In genomic region chr17:35897644-35898573, GRCm38 (mm10) we compare ENCODE assay signal across 8 mouse cellular contexts. TPM values are rescaled to one million over a fixed set of nuclear protein-coding genes. Genes with fewer than 3 reads are reported as not detected.
DNase-seq lines count a peak whose midpoint lies in the region; ATAC-seq lines count a peak whose summit lies in the region.

No protein-coding gene starts in this region.

- peak overlapping the region; percentile 88 for H3K27ac ChIP-seq in embryonic facial prominence, embryonic 12.5 days
- H3K27ac ChIP-seq in intestine, embryonic 15.5 days = peak overlapping the region; percentile 10; the same call in 1 of the 2 replicates
- no peak overlapping the region for H3K27ac ChIP-seq in midbrain, embryonic 11.5 days (ENCODE audit: low read depth, low read length)

- H3K4me1 ChIP-seq in embryonic facial prominence, embryonic 12.5 days = peaks cover 16% of the 10 kb centered on the region; the same call in 1 of the 2 replicates
- peaks cover 14% of the 10 kb centered on the region; the same call in 1 of the 2 replicates for H3K4me1 ChIP-seq in intestine, embryonic 15.5 days (replicated peaks)
- peaks cover 7% of the 10 kb centered on the region for H3K4me1 ChIP-seq in midbrain, embryonic 11.5 days (ENCODE audit: control insufficient read depth, insufficient read depth, low read length)

- no peaks in the 10 kb centered on the region for H3K9me3 ChIP-seq in embryonic facial prominence, embryonic 12.5 days
- H3K9me3 ChIP-seq in intestine, embryonic 15.5 days = no peaks in the 10 kb centered on the region
- no peaks in the 10 kb centered on the region for H3K9me3 ChIP-seq in midbrain, embryonic 11.5 days (ENCODE audit: control insufficient read depth, low read length)

- 44% methylated on average over 23 of the region's 23 CpGs for WGBS in embryonic facial prominence, embryonic 12.5 days
- 35% methylated on average over 23 of the region's 23 CpGs for WGBS in intestine, embryonic 15.5 days
- 48% methylated on average over 23 of the region's 23 CpGs for WGBS in midbrain, embryonic 11.5 days

- H3K36me3 ChIP-seq in embryonic facial prominence, embryonic 12.5 days = peaks cover 59% of the 10 kb centered on the region
- peaks cover 7% of the 10 kb centered on the region for H3K36me3 ChIP-seq in intestine, embryonic 15.5 days
- H3K36me3 ChIP-seq in midbrain, embryonic 11.5 days (ENCODE audit: control insufficient read depth, insufficient read depth, low read length) = peaks cover 12% of the 10 kb centered on the region

- DNase-seq in cerebellum, adult 8-10 months = no peak
- DNase-seq in B cell, adult 2 months = peak; percentile 21 to 32
- DNase-seq in midbrain, embryonic 11.5 days (ENCODE audit: low spot score, missing footprints) = no peak
- DNase-seq in gastrocnemius, adult 18-20 months (ENCODE audit: low spot score) = no peak
- no peak for DNase-seq in urinary bladder, adult 18-20 months (ENCODE audit: low spot score in 2 of 2)

- peak overlapping the region; percentile 78; the same call in 1 of the 2 replicates for H3K4me3 ChIP-seq in embryonic facial prominence, embryonic 12.5 days
- H3K4me3 ChIP-seq in intestine, embryonic 15.5 days (replicated peaks) = peak overlapping the region; percentile 90
- H3K4me3 ChIP-seq in midbrain, embryonic 11.5 days (ENCODE audit: low read depth, low read length) = peak overlapping the region; percentile 73

- H3K27me3 ChIP-seq in embryonic facial prominence, embryonic 12.5 days = no peaks in the 10 kb centered on the region
- no peaks in the 10 kb centered on the region for H3K27me3 ChIP-seq in intestine, embryonic 15.5 days (replicated peaks)
- H3K27me3 ChIP-seq in midbrain, embryonic 11.5 days (ENCODE audit: control insufficient read depth, insufficient read depth, low read length) = no peaks in the 10 kb centered on the region

- ATAC-seq in cerebellum, adult (ENCODE audit: insufficient number of reproducible peaks, low FRiP score, low TSS enrichment) = peak; percentile 27
- no peak for ATAC-seq in embryonic facial prominence, embryonic 12.5 days (ENCODE audit: insufficient number of reproducible peaks, insufficient read depth, low FRiP score, low TSS enrichment)
- peak; percentile 60 for ATAC-seq in intestine, embryonic 15.5 days
- peak; percentile 57 for ATAC-seq in midbrain, embryonic 11.5 days (ENCODE audit: low FRiP score)

- H3K9ac ChIP-seq in embryonic facial prominence, embryonic 12.5 days = peak overlapping the region; percentile 80; the same call in 1 of the 2 replicates
- peak overlapping the region; percentile 79; the same call in 1 of the 2 replicates for H3K9ac ChIP-seq in intestine, embryonic 15.5 days
- H3K9ac ChIP-seq in midbrain, embryonic 11.5 days (ENCODE audit: low read length) = peak overlapping the region; percentile 83; the same call in 1 of the 2 replicates

- H3K4me2 ChIP-seq in embryonic facial prominence, embryonic 12.5 days (replicated peaks) = peak overlapping the region; percentile 95
- H3K4me2 ChIP-seq in intestine, embryonic 15.5 days (replicated peaks) = peak overlapping the region; percentile 93
- H3K4me2 ChIP-seq in midbrain, embryonic 11.5 days = peak overlapping the region; percentile 100

RNA-seq across cellular contexts. Expression of gene 2310061I04Rik, which starts 0.7 kb away (rescaled TPM):
- 24.0 and 24.3 TPM in 2 replicates for polyA plus RNA-seq in embryonic facial prominence, embryonic 12.5 days (2016; fragmentation: Nextera tagmentation; extraction: Ambion mirVana)
- 25.5 and 31.9 TPM in 2 replicates for polyA plus RNA-seq in intestine, embryonic 15.5 days (2015; fragmentation: Nextera tagmentation; extraction: Ambion mirVana)
- polyA plus RNA-seq in midbrain, embryonic 11.5 days (2014; fragmentation: Nextera tagmentation; extraction: Ambion mirVana) = 22.7 and 23.3 TPM in 2 replicates
- 10 to 100 TPM; 78.6 to 79.3 TPM for total RNA-seq in gastrocnemius, adult 18-20 months (2021)

RNA-seq across cellular contexts. Expression of gene Atat1, which starts 12.0 kb away (rescaled TPM):
- 165 and 172 TPM in 2 replicates for polyA plus RNA-seq in embryonic facial prominence, embryonic 12.5 days (2016; fragmentation: Nextera tagmentation; extraction: Ambion mirVana)
- 47.2 and 47.7 TPM in 2 replicates for polyA plus RNA-seq in intestine, embryonic 15.5 days (2015; fragmentation: Nextera tagmentation; extraction: Ambion mirVana)
- polyA plus RNA-seq in midbrain, embryonic 11.5 days (2014; fragmentation: Nextera tagmentation; extraction: Ambion mirVana) = 158 and 168 TPM in 2 replicates
- total RNA-seq in gastrocnemius, adult 18-20 months (2021) = 1 to 10 TPM; 3.9 to 4.8 TPM

RNA-seq across cellular contexts. Expression of gene Mrps18b, which starts 18.3 kb away (rescaled TPM):
- 65.6 TPM in 2 replicates for polyA plus RNA-seq in embryonic facial prominence, embryonic 12.5 days (2016; fragmentation: Nextera tagmentation; extraction: Ambion mirVana)
- 126 and 139 TPM in 2 replicates for polyA plus RNA-seq in intestine, embryonic 15.5 days (2015; fragmentation: Nextera tagmentation; extraction: Ambion mirVana)
- polyA plus RNA-seq in midbrain, embryonic 11.5 days (2014; fragmentation: Nextera tagmentation; extraction: Ambion mirVana) = 57.1 and 61.8 TPM in 2 replicates
- 10 to 100 TPM; 61.6 to 62.4 TPM for total RNA-seq in gastrocnemius, adult 18-20 months (2021)

RNA-seq across cellular contexts. Expression of gene Dhx16, which starts 18.3 kb away (rescaled TPM):
- 47.8 and 52.8 TPM in 2 replicates for polyA plus RNA-seq in embryonic facial prominence, embryonic 12.5 days (2016; fragmentation: Nextera tagmentation; extraction: Ambion mirVana)
- 43.1 and 44.2 TPM in 2 replicates for polyA plus RNA-seq in intestine, embryonic 15.5 days (2015; fragmentation: Nextera tagmentation; extraction: Ambion mirVana)
- 39.0 and 43.6 TPM in 2 replicates for polyA plus RNA-seq in midbrain, embryonic 11.5 days (2014; fragmentation: Nextera tagmentation; extraction: Ambion mirVana)
- 10 to 100 TPM; 11.7 to 14.1 TPM for total RNA-seq in gastrocnemius, adult 18-20 months (2021)

RNA-seq across cellular contexts. Expression of gene Ppp1r10, which starts 18.3 kb away (rescaled TPM):
- 50.1 and 51.9 TPM in 2 replicates for polyA plus RNA-seq in embryonic facial prominence, embryonic 12.5 days (2016; fragmentation: Nextera tagmentation; extraction: Ambion mirVana)
- 32.4 and 32.9 TPM in 2 replicates for polyA plus RNA-seq in intestine, embryonic 15.5 days (2015; fragmentation: Nextera tagmentation; extraction: Ambion mirVana)
- polyA plus RNA-seq in midbrain, embryonic 11.5 days (2014; fragmentation: Nextera tagmentation; extraction: Ambion mirVana) = 44.3 TPM in 2 replicates
- 10 to 100 TPM; 23.2 to 43.9 TPM for total RNA-seq in gastrocnemius, adult 18-20 months (2021)

Comparison
In these comparisons a context has a peak if more than half of its experiments do, and no peak if none do; other contexts are left out.
1. DNase-seq: peak in B cell, adult 2 months (2 of 2); none in cerebellum, adult 8-10 months (single experiment), midbrain, embryonic 11.5 days (single experiment), gastrocnemius, adult 18-20 months (single experiment) and urinary bladder, adult 18-20 months (0 of 2).
2. Peak in every context shown above with its lines, with median percentiles within 50 percentile points of each other: H3K4me2 ChIP-seq, H3K4me3 ChIP-seq and H3K9ac ChIP-seq.